Mouse (Mus musculus) embryo, embryonic 10.5 days (tissue): ENCODE data around the gene Kri1.
"Not testable (repeated sequence)": the region's sequence is repeated elsewhere in the genome, so short reads cannot be mapped to it uniquely, and the experiment has no call there.

Experiments
- DNase-seq: peaks from one replicate; pipeline ENCODE4 v3.0.0-alpha.2; 2015; ENCODE audit warnings: low spot score

Kri1 gene

DNA sequence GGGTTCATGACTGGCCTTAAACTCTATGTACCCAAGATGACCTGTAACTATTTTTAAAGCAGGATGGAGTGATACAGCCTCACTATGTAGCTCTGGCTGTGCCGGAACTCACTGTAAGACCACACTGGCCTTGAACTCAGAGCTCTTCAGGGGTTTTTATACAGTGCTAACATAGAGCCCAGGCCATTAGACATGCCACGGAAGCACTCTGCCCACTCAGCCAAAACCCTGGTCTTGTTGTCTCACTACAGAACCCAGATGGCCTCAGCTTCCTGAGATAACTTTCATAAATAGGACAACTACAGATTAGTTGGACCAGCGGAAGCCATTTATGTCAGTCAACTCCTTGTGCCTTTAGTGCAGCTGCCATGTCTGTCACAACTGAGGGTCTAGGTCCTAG, 13.4 kb downstream of the Kri1 start:
- no peak for DNase-seq

DNA sequence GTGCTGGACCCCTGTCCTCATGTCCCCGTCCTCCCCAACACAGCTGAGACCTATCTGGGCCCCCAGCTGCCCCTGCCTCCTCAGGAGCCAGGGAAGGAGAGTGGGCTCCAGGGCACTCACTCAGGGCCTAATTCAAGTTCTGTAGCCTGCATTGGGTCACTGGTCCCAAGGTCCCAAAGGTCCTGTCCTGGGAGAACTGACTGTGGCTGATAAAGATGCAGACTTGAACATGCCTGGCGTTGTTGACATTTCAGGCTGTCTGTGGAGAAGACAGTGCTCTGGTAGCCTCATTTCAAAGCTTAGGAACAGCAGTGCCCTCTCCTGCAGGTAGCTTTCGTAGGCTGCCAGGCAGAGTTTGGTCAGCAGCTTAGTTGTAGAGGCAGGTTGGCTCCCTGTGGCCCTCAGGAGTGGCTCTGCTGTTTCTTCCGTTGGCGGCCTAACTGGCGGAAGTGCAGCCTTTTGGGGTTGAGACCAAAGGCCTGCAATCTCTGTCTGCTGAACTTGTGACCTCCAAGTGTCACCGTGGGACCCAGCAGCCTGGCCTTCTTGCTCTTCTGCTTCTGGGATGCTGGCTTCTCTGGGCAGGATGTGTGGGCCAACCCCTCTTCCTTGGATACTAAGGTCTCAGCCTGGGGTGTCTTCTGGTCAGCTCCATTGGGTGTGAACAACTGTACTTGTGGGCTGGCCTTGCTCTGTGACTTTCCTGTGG, 14.1 kb downstream of the Kri1 start:
- no peak for DNase-seq

DNA sequence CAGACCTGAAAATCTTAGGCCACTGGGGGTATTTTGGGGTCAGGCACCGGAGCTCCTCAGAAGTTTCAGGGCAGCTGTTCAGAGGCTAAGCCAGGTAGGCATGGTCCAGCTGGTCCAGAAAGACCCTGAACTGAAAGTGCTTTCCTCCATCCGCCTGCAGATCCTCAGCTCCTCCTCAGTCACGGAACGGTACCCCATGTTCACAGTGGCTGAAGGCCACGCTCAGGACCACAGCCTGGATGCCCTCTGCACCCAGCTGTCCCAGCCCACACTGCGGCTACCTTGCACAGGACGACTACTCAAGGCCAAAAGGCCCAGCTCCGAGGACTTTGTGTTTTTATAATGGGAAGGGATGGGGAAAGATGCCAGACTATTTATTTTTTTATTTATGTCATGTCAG, 14.7 kb downstream of the Kri1 start:
- no peak for DNase-seq

- no peak for DNase-seq
Measured at GRCm38 (mm10) chr9:21272391-21272790, 15.4 kb downstream of the Kri1 start.

DNA sequence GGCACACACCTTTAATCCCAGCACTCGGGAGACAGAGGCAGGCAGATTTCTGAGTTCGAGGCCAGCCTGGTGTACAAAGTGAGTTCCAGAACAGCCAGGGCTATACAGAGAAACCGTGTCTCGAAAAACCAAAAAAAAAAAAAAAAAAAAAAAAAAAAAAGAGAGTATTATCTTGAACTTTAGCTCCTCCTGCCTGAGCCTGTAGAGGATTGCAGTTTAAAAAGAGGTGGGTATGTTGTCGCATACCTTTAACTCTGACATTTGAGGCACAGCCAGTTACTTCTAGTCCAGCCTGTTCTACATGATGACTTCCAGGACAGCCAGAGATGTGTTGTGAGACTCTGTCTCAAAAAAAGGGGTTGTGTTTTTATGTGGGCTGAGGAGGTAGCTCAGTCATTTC, 18.2 kb downstream of the Kri1 start:
- DNase-seq: not testable (repeated sequence)

GRCm38 (mm10) chr9:21268305-21268704, 19.5 kb downstream of the Kri1 start:
- DNase-seq: no peak

- DNase-seq: no peak
Measured at GRCm38 (mm10) chr9:21266889-21267288, 20.9 kb downstream of the Kri1 start.

DNA sequence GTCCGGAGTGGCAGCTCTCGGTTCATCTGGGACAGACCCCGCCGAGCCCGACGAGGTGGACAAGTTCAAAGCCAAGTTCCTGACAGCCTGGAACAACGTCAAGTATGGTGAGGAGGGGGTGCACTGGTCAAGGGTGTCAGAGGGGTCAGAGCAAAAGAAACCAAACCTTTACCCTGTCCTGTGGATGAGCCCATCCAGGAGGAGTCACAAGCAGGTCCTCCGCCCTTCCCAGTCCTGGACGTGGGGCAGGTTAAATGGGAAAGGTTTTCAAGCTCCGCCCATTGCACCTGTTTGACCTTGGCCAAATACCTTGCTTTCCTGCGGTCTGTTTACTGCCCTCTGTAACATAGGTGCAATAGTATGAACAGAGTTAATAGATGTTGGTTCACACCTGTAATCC, 22.2 kb downstream of the Kri1 start:
- DNase-seq: no peak

- peak; percentile 99 for DNase-seq
Measured at GRCm38 (mm10) chr9:21265000-21265561, 22.7 kb downstream of the Kri1 start, which contains the start of gene Atg4d. Gene Atg4d (plus strand): TSS chr9:21265293.

DNA sequence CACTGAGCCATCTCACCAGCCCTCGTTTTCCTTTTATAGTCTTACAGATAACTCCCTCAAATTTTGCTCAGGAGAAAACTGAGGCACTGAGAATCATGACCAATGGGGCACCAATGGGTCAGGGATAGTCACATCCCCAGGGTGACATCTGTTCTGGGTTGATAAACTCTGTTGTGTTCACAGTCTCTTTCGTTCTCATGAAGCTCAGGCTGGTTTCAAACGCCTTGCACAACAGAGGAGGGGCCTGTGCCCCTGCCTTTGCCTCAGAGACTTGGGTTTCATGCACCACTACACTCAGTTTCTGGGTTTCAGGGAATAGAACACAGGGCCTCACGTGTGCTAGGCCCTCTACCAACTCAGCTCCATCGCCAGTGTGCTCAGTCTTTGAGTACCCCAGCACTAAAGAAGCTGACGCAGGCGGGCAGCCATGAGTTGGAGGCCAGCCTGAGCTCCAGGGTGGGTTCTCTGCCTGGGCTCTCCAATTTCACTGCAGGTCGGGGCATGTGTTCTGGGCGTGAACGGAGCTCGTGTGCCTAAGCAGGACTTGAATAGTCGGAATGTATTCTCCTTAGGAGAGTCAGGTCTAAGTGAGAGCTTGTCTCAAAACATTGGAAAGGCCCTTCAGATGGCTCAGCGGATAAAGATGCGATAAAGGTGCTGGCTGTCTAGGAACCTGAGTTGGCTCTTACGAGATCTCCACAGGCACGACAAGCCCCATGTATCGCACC, 23.3 kb downstream of the Kri1 start:
- peak; percentile 6 for DNase-seq

DNA sequence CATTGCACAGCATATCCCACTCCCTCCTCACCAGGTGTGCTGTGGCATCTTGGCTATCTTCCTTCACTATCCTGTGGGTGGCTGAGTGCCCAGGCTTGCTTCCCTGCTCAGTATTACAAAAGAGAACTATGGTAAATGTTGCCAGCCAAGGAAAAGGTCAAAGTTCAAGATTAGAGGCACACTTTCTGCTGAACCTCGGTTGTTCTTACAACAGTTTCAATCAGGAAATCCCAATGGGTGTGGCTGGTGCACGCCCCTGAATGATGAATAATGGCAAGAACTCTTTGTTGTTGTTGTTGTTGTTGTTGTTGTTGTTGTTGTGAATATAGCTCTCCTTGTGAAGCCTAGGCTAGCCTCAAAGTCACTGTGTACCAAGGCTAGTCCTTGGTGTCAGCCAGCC, 25.9 kb downstream of the Kri1 start:
- no peak for DNase-seq

GRCm38 (mm10) chr9:21260491-21261040, 27.2 kb downstream of the Kri1 start:
- no peak for DNase-seq

DNA sequence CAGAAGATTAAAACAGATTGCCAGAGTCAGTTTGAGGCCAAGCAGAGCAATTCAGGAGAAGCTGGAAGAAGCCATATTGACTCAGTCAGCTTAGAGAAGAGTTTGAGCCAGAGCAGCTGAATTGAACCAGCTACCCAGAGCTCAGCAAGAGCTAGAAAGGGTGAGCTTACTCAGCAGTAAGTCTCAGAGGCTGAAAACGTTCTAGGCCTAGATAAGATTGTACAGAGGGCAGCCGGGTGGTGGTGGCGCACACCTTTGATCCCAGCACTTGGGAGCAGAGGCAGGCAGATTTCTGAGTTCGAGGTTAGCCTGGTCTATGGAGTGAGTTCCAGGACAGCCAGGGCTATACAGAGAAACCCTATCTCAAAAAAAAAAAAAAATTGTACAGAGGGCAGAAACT, 31.4 kb downstream of the Kri1 start:
- not testable (repeated sequence) for DNase-seq

- DNase-seq: no peak
Measured at GRCm38 (mm10) chr9:21254690-21255089, 33.1 kb downstream of the Kri1 start.

GRCm38 (mm10) chr9:21251116-21251735, 36.5 kb downstream of the Kri1 start:
- DNase-seq: no peak

GRCm38 (mm10) chr9:21250509-21250908, 37.3 kb downstream of the Kri1 start:
- DNase-seq: no peak

- no peak for DNase-seq
Measured at GRCm38 (mm10) chr9:21249629-21250508, 37.9 kb downstream of the Kri1 start.

GRCm38 (mm10) chr9:21248326-21248725, 39.4 kb downstream of the Kri1 start, which contains the start of gene S1pr5:
Gene S1pr5 (minus strand): TSS chr9:21248443.
- peak; percentile 44 for DNase-seq

- no peak for DNase-seq
Measured at GRCm38 (mm10) chr9:21246342-21246741, 41.4 kb downstream of the Kri1 start.

DNA sequence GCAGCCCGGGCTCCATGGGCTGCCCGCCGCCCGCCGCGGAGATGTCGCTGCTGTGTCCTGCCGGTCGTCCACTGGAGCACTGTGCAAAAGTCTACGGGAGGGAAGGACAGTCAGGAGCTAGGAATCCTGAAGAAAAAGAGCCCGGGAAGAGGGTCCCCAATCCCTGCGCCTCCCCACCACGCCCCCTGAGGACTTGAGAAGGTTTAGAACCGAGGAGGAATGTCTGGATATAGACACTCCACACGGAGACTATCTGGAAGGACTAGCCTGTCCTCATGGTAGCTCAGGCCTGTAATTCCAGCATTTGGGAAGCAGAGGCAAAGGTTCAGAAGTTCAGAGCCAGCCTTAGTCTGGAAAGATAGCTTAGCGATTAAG, 42.7 kb downstream of the Kri1 start:
- DNase-seq: peak; percentile 35

- peak; percentile 47 for DNase-seq
Measured at GRCm38 (mm10) chr9:21244428-21245112, 43.2 kb downstream of the Kri1 start.
